Mouse (Mus musculus) limb, embryonic 15.5 days (tissue): ENCODE measurements at regions not wholly inside any gene's neighbourhood (a gene's known extent, or its start where the extent isn't known, plus 50 kb on each side); places are given as distances from the start of the nearest gene placed in this dataset.

Experiments
- ATAC-seq: fragments of 200-750 bp; cut with Nextera tagmentation; 2 replicates; pipeline ENCODE4 v1.8.0; 2017; ENCODE audit warnings: low read depth, moderate TSS enrichment; ENCODE audit not compliant: insufficient number of reproducible peaks, low FRiP score, low TSS enrichment
- H3K27ac ChIP-seq: fragments of 300-500 bp; sonication (generic); 2 replicates; pipeline ENCODE4 v1.5.1; 2015; ENCODE audit warnings: moderate library complexity, mild to moderate bottlenecking, inconsistent platforms
- H3K27me3 ChIP-seq: fragments of 300-500 bp; sonication (generic); 2 replicates; pipeline ENCODE4 v1.6.1; 2015; ENCODE audit warnings: inconsistent platforms
- H3K36me3 ChIP-seq: fragments of 300-500 bp; sonication (generic); 2 replicates; pipeline ENCODE4 v1.6.1; 2015; ENCODE audit warnings: inconsistent platforms
- H3K4me1 ChIP-seq: fragments of 300-500 bp; sonication (generic); 2 replicates; pipeline ENCODE4 v1.6.1; 2015; ENCODE audit warnings: inconsistent platforms
- H3K4me2 ChIP-seq: fragments of 300-500 bp; sonication (generic); 2 replicates; pipeline ENCODE4 v1.6.1; 2015; ENCODE audit warnings: mild to moderate bottlenecking, inconsistent platforms
- H3K4me3 ChIP-seq: fragments of 300-500 bp; sonication (generic); 2 replicates; pipeline ENCODE4 v1.5.1; 2015; ENCODE audit warnings: mild to moderate bottlenecking, inconsistent platforms
- H3K9ac ChIP-seq: fragments of 300-500 bp; sonication (generic); 2 replicates; pipeline ENCODE4 v1.6.1; 2015; ENCODE audit warnings: inconsistent platforms
- H3K9me3 ChIP-seq: fragments of 300-500 bp; sonication (generic); 2 replicates; pipeline ENCODE4 v1.6.1; 2016; ENCODE audit warnings: inconsistent platforms
- WGBS: fragments of 180-500 bp; shearing (Covaris S2); methylation state at CpG from one replicate; pipeline ENCODE4 v1.1.7; 2015; 5-methylcytosine and 5-hydroxymethylcytosine counted together

- Histone ChIP-seq H3K27ac (no peak overlapping the region), H3K9me3 (no peaks in the 10 kb centered on the region), H3K9ac (no peak overlapping the region), H3K36me3 (no peaks in the 10 kb centered on the region), H3K4me1 (peaks cover 6% of the 10 kb centered on the region), H3K4me3 (no peak overlapping the region), H3K27me3 (no peaks in the 10 kb centered on the region), H3K4me2 (no peak overlapping the region)
- no peak for ATAC-seq
- WGBS = 69% methylated on average over 2 of the region's 2 CpGs
Measured at GRCm38 (mm10) chr13:64007688-64008087, 81.3 kb downstream of the Hsd17b3 start.

- Histone ChIP-seq H3K27ac (peak overlapping the region; percentile 59), H3K36me3 (no peaks in the 10 kb centered on the region), H3K9me3 (no peaks in the 10 kb centered on the region), H3K4me3 (no peak overlapping the region), H3K4me2 (no peak overlapping the region), H3K9ac (no peak overlapping the region), H3K4me1 (peaks cover 6% of the 10 kb centered on the region), H3K27me3 (no peaks in the 10 kb centered on the region)
- WGBS = 10% methylated on average over 6 of the region's 6 CpGs
- ATAC-seq = peak; percentile 78
Measured at GRCm38 (mm10) chr13:64002945-64003459, 86.0 kb downstream of the Hsd17b3 start.

- Histone ChIP-seq H3K4me1 (peaks cover 6% of the 10 kb centered on the region), H3K9me3 (no peaks in the 10 kb centered on the region), H3K27ac (no peak overlapping the region), H3K36me3 (no peaks in the 10 kb centered on the region), H3K9ac (no peak overlapping the region), H3K4me2 (no peak overlapping the region), H3K4me3 (no peak overlapping the region), H3K27me3 (no peaks in the 10 kb centered on the region)
- ATAC-seq = no peak
- WGBS = 70% methylated on average over 6 of the region's 6 CpGs
Measured at GRCm38 (mm10) chr13:64000303-64000702, 88.7 kb downstream of the Hsd17b3 start.

- no peak overlapping the region for H3K4me3 ChIP-seq
- no peak for ATAC-seq
- no peaks in the 10 kb centered on the region for H3K9me3 ChIP-seq
- H3K4me2 ChIP-seq = no peak overlapping the region
- no peaks in the 10 kb centered on the region for H3K27me3 ChIP-seq
- H3K9ac ChIP-seq = no peak overlapping the region
- no peak overlapping the region for H3K27ac ChIP-seq
- WGBS = 80% methylated on average over 10 of the region's 10 CpGs
- H3K4me1 ChIP-seq = peaks cover 14% of the 10 kb centered on the region
- H3K36me3 ChIP-seq = no peaks in the 10 kb centered on the region
Measured at GRCm38 (mm10) chr13:63998647-63999046, 90.4 kb downstream of the Hsd17b3 start.

GRCm38 (mm10) chr13:63993857-63994477 lies 95.1 kb downstream of the Hsd17b3 start:
- H3K27me3 ChIP-seq = no peaks in the 10 kb centered on the region
- no peaks in the 10 kb centered on the region for H3K36me3 ChIP-seq
- H3K4me2 ChIP-seq = no peak overlapping the region
- ATAC-seq = peak; percentile 75
- no peaks in the 10 kb centered on the region for H3K9me3 ChIP-seq
- peaks cover 21% of the 10 kb centered on the region for H3K4me1 ChIP-seq
- WGBS = 44% methylated on average over 12 of the region's 12 CpGs
- H3K27ac ChIP-seq = peak overlapping the region; percentile 72
- no peak overlapping the region for H3K4me3 ChIP-seq
- no peak overlapping the region for H3K9ac ChIP-seq

GRCm38 (mm10) chr13:63992989-63993388 lies 96.0 kb downstream of the Hsd17b3 start:
- Histone ChIP-seq H3K36me3 (no peaks in the 10 kb centered on the region), H3K27ac (peak overlapping the region; percentile 72), H3K9me3 (no peaks in the 10 kb centered on the region), H3K4me2 (no peak overlapping the region), H3K27me3 (no peaks in the 10 kb centered on the region), H3K9ac (no peak overlapping the region), H3K4me1 (peaks cover 21% of the 10 kb centered on the region), H3K4me3 (no peak overlapping the region)
- no peak for ATAC-seq
- WGBS = 48% methylated on average over 1 of the region's 1 CpGs

GRCm38 (mm10) chr13:63990480-63990958 lies 98.5 kb downstream of the Hsd17b3 start:
- Histone ChIP-seq H3K4me2 (peak overlapping the region; percentile 25; the same call in 1 of the 2 replicates), H3K4me1 (peaks cover 34% of the 10 kb centered on the region), H3K9me3 (no peaks in the 10 kb centered on the region), H3K27me3 (no peaks in the 10 kb centered on the region), H3K27ac (0 out of 2 replicates have a peak overlapping the region, but pooled peaks have one; percentile 7), H3K9ac (no peak overlapping the region), H3K36me3 (no peaks in the 10 kb centered on the region), H3K4me3 (no peak overlapping the region)
- no peak for ATAC-seq
- 24% methylated on average over 8 of the region's 8 CpGs for WGBS

- Histone ChIP-seq H3K36me3 (no peaks in the 10 kb centered on the region), H3K4me1 (peaks cover 37% of the 10 kb centered on the region), H3K9me3 (no peaks in the 10 kb centered on the region), H3K4me3 (no peak overlapping the region), H3K27ac (no peak overlapping the region), H3K27me3 (no peaks in the 10 kb centered on the region), H3K4me2 (no peak overlapping the region), H3K9ac (no peak overlapping the region)
- ATAC-seq = no peak
- 70% methylated on average over 2 of the region's 2 CpGs for WGBS
Measured at GRCm38 (mm10) chr13:63989769-63990168, 99.3 kb downstream of the Hsd17b3 start.

- no peaks in the 10 kb centered on the region for H3K36me3 ChIP-seq
- no peak overlapping the region for H3K27ac ChIP-seq
- ATAC-seq = no peak
- 55% methylated on average over 4 of the region's 4 CpGs for WGBS
- H3K27me3 ChIP-seq = no peaks in the 10 kb centered on the region
- H3K9ac ChIP-seq = no peak overlapping the region
- H3K4me2 ChIP-seq = no peak overlapping the region
- H3K4me1 ChIP-seq = peaks cover 29% of the 10 kb centered on the region
- H3K4me3 ChIP-seq = no peak overlapping the region
- no peaks in the 10 kb centered on the region for H3K9me3 ChIP-seq
Measured at GRCm38 (mm10) chr13:63988263-63988662, 100.8 kb downstream of the Hsd17b3 start.

- 73% methylated on average over 5 of the region's 5 CpGs for WGBS
- Histone ChIP-seq H3K36me3 (no peaks in the 10 kb centered on the region), H3K27me3 (no peaks in the 10 kb centered on the region), H3K9me3 (no peaks in the 10 kb centered on the region), H3K4me1 (peaks cover 23% of the 10 kb centered on the region), H3K9ac (no peak overlapping the region), H3K4me2 (no peak overlapping the region), H3K27ac (no peak overlapping the region), H3K4me3 (no peak overlapping the region)
- ATAC-seq = no peak
Measured at GRCm38 (mm10) chr13:63986681-63987080, 102.3 kb downstream of the Hsd17b3 start.

- H3K9me3 ChIP-seq = no peaks in the 10 kb centered on the region
- ATAC-seq = no peak
- WGBS = 10% methylated on average over 4 of the region's 4 CpGs
- H3K27ac ChIP-seq = peak overlapping the region; percentile 27; the same call in 1 of the 2 replicates
- H3K4me1 ChIP-seq = peaks cover 23% of the 10 kb centered on the region
- H3K27me3 ChIP-seq = no peaks in the 10 kb centered on the region
- no peaks in the 10 kb centered on the region for H3K36me3 ChIP-seq
- H3K9ac ChIP-seq = no peak overlapping the region
- H3K4me2 ChIP-seq = no peak overlapping the region
- no peak overlapping the region for H3K4me3 ChIP-seq
Measured at GRCm38 (mm10) chr13:63985590-63985989, 103.4 kb downstream of the Hsd17b3 start.

GRCm38 (mm10) chr13:63985086-63985485 lies 103.9 kb downstream of the Hsd17b3 start:
- no peak overlapping the region for H3K9ac ChIP-seq
- no peak overlapping the region for H3K4me2 ChIP-seq
- H3K4me1 ChIP-seq = peaks cover 26% of the 10 kb centered on the region
- H3K9me3 ChIP-seq = no peaks in the 10 kb centered on the region
- no peak overlapping the region for H3K27ac ChIP-seq
- no peak for ATAC-seq
- no peaks in the 10 kb centered on the region for H3K36me3 ChIP-seq
- 64% methylated on average over 5 of the region's 5 CpGs for WGBS
- H3K4me3 ChIP-seq = no peak overlapping the region
- H3K27me3 ChIP-seq = no peaks in the 10 kb centered on the region
